Comparison of ENCODE assay signal across 13 mouse cellular contexts in the genomic region with DNA sequence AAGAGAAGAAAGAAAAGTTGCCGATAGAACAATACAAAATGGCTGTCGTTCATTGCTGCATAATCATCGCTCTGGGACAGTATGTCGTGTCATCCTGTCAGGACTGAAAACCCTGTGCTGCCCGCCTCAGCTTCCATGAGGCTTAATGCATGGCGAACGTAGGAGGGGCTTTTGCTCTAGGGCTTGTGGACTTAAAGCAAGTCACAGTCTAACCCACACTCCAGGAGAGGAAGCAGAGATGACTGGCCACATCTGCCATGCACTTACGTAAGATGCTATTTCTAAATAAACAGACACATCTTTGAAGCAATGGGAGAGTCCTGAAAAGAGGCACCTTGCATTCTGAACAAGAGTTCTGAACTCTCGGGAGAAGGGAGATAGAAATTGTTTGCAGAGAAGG.
"Had no signal": no experiment of that assay in that cellular context is flagged by ENCODE, and none has a peak within 500 bp of the region (broad histone marks: within the 10 kb centered on the region; RNA-seq: fewer than 3 reads in every experiment).

No protein-coding gene starts in this region.

- H3K4me3 ChIP-seq: liver, embryonic 12.5 days; lung, embryonic 15.5 days; megakaryocyte, embryonic 14.5 days; midbrain, embryonic 12.5 days; midbrain, embryonic 15.5 days; myocyte; neural tube, embryonic 13.5 days; neural tube, embryonic 15.5 days had no signal

- H3K9ac ChIP-seq: liver, embryonic 12.5 days; liver, embryonic 14.5 days; lung, embryonic 15.5 days; midbrain, embryonic 12.5 days; midbrain, embryonic 15.5 days; neural tube, embryonic 13.5 days; neural tube, embryonic 15.5 days had no signal

- H3K27ac ChIP-seq: liver, embryonic 12.5 days; liver, embryonic 14.5 days; lung, embryonic 15.5 days; macrophage; midbrain, embryonic 12.5 days; midbrain, embryonic 15.5 days; neural tube, embryonic 13.5 days; neural tube, embryonic 15.5 days had no signal

- H3K27me3 ChIP-seq: liver, embryonic 12.5 days; lung, embryonic 15.5 days; midbrain, embryonic 12.5 days; midbrain, embryonic 15.5 days; neural tube, embryonic 13.5 days; neural tube, embryonic 15.5 days had no signal

- H3K4me2 ChIP-seq: liver, embryonic 12.5 days; lung, embryonic 15.5 days; midbrain, embryonic 12.5 days; midbrain, embryonic 15.5 days; neural tube, embryonic 13.5 days; neural tube, embryonic 15.5 days had no signal

- DNase-seq: right cerebral cortex, adult 18-20 months; right cerebral cortex, postnatal 25 days had no signal

- H3K9me3 ChIP-seq: lung, embryonic 15.5 days; midbrain, embryonic 12.5 days; midbrain, embryonic 15.5 days; neural tube, embryonic 13.5 days; neural tube, embryonic 15.5 days had no signal

- ATAC-seq: liver, embryonic 12.5 days; lung, postnatal 0 days; midbrain, embryonic 15.5 days had no signal

- H3K36me3 ChIP-seq: liver, embryonic 12.5 days; lung, embryonic 15.5 days; midbrain, embryonic 15.5 days; neural tube, embryonic 15.5 days had no signal
